Mouse (Mus musculus) embryonic facial prominence, embryonic 11.5 days (tissue): ENCODE results near the gene Il18rap. TPM values are rescaled to one million over a fixed set of nuclear protein-coding genes. Genes with fewer than 3 reads are reported as not detected.

Experiments
- ATAC-seq: fragments of 200-750 bp; cut with Nextera tagmentation; replicated peaks from 2 replicates; pipeline ENCODE4 v1.8.0; 2017; ENCODE audit warnings: low read depth; ENCODE audit not compliant: insufficient number of reproducible peaks, low FRiP score, low TSS enrichment
- DNase-seq: peaks from one replicate; pipeline ENCODE4 v3.0.0-alpha.2; 2015; ENCODE audit warnings: low spot score
- H3K27ac ChIP-seq: fragments of 300-500 bp; sonication (generic); replicated peaks from 2 replicates; pipeline ENCODE4 v1.5.1; 2014; ENCODE audit warnings: mild to moderate bottlenecking, low read depth, low read length, control low read depth
- H3K27me3 ChIP-seq: fragments of 300-500 bp; sonication (generic); 2 replicates; pipeline ENCODE4 v1.6.1; 2014; ENCODE audit warnings: mild to moderate bottlenecking, low read length, moderate library complexity, mixed read lengths; ENCODE audit not compliant: control insufficient read depth, insufficient read depth
- H3K36me3 ChIP-seq: fragments of 300-500 bp; sonication (generic); replicated peaks from 2 replicates; pipeline ENCODE4 v1.6.1; 2014; ENCODE audit warnings: low read depth, mild to moderate bottlenecking, low read length, moderate library complexity, mixed read lengths; ENCODE audit not compliant: control insufficient read depth, insufficient read depth
- H3K4me1 ChIP-seq: fragments of 300-500 bp; sonication (generic); 2 replicates; pipeline ENCODE4 v1.6.1; 2014; ENCODE audit warnings: low read length, mixed read lengths; ENCODE audit not compliant: control insufficient read depth, insufficient read depth
- H3K4me2 ChIP-seq: fragments of 300-500 bp; sonication (generic); 2 replicates; pipeline ENCODE4 v1.6.1; 2014; ENCODE audit warnings: low read depth, mild to moderate bottlenecking, control low read depth, low read length, moderate library complexity
- H3K4me3 ChIP-seq: fragments of 300-500 bp; sonication (generic); 2 replicates; pipeline ENCODE4 v1.5.1; 2014; ENCODE audit warnings: low read depth, low read length, control low read depth
- H3K9ac ChIP-seq: fragments of 300-500 bp; sonication (generic); replicated peaks from 2 replicates; pipeline ENCODE4 v1.6.1; 2014; ENCODE audit warnings: mild to moderate bottlenecking, control low read depth, low read length
- H3K9me3 ChIP-seq: fragments of 300-500 bp; sonication (generic); replicated peaks from 2 replicates; pipeline ENCODE4 v1.6.1; 2016; ENCODE audit warnings: mild to moderate bottlenecking, low read length, inconsistent platforms, mixed read lengths; ENCODE audit not compliant: control insufficient read depth
- WGBS: fragments of 180-500 bp; shearing (Covaris S2); extraction: QIAGEN DNeasy Blood & Tissue Kit; methylation state at CpG from one replicate; pipeline ENCODE4 v1.1.7; 2014; 5-methylcytosine and 5-hydroxymethylcytosine counted together
- polyA plus RNA-seq: library from polyadenylated mRNA; unstranded; fragments of >200 nt; fragmentation: Nextera tagmentation; extraction: Ambion mirVana; gene quantifications from 2 replicates; pipeline ENCODE4 v1.2.1, GENCODE M21; 2014

Il18rap gene
- polyA plus RNA-seq, 1 experiment from 2014 or later, result 0.14 TPM

- Histone ChIP-seq H3K4me1 (no peaks in the 10 kb centered on the region), H3K4me3 (no peak overlapping the region), H3K4me2 (no peak overlapping the region), H3K27me3 (no peaks in the 10 kb centered on the region), H3K9ac (no peak overlapping the region), H3K27ac (no peak overlapping the region), H3K36me3 (no peaks in the 10 kb centered on the region), H3K9me3 (no peaks in the 10 kb centered on the region)
- DNase-seq (peak; percentile 31), ATAC-seq (no peak)
- WGBS, result 78% methylated on average over 25 of the region's 25 CpGs
These were observed 85.5 kb downstream of the Il18rap start for GRCm38 (mm10) chr1:40600394-40601327.

Other genes with a start within 250 kb of the Il18rap start
- gene Il1rl2, start 190.8 kb upstream of the Il18rap start, polyA plus RNA-seq, result 3.2 TPM in 2 replicates
- gene Il1rl1, start 85.8 kb upstream of the Il18rap start, polyA plus RNA-seq, result 0.20 TPM in 1 of 2 replicates, not detected in the other
- not detected in 2 replicates for gene Il18r1, start 49.8 kb upstream of the Il18rap start, polyA plus RNA-seq
- gene Slc9a4, start 64.7 kb downstream of the Il18rap start, polyA plus RNA-seq, result not detected in 2 replicates
- gene Slc9a2, start 165.2 kb downstream of the Il18rap start, polyA plus RNA-seq, result 0.08 and 0.11 TPM in 2 replicates